Mouse (Mus musculus) layer of hippocampus, adult 2 months (tissue): ENCODE data around the gene Epc2. TPM values are rescaled to one million over a fixed set of nuclear protein-coding genes. Genes with fewer than 3 reads are reported as not detected.

Experiments used
- DNase-seq, 2 experiments: peaks; one replicate each; pipeline ENCODE4 v3.0.0; 2022; ENCODE audit warnings: low spot score in 2 of 2
- H3K27ac ChIP-seq: fragments of 200-600 bp; 2 replicates; pipeline ENCODE4 v1.8.1; 2022
- H3K4me3 ChIP-seq: fragments of 200-600 bp; 2 replicates; pipeline ENCODE4 v1.8.1; 2022; ENCODE audit warnings: mild to moderate bottlenecking
- CTCF ChIP-seq: fragments of 200-600 bp; conservative IDR thresholded peaks from 2 replicates; pipeline ENCODE4 v1.8.1; 2022; ENCODE audit warnings: antibody characterized with exemption, mild to moderate bottlenecking, moderate library complexity
- total RNA-seq, 2 experiments: library from RNA; stranded (reverse); gene quantifications; 2 replicates each; pipeline ENCODE4 v1.2.3; 2021

The Epc2 gene
- total RNA-seq, 2 experiments from 2014 or later, result 51.4 to 62.7 TPM

- Histone ChIP-seq H3K4me3 (no peak overlapping the region), H3K27ac (no peak overlapping the region)
- peak; percentile 71 for TF ChIP-seq CTCF
- no peak for DNase-seq
Measured at GRCm38 (mm10) chr2:49447586-49448475, 3.5 kb upstream of the Epc2 start.

- DNase-seq, result no peak
- peak overlapping the region; percentile 88 for H3K4me3 ChIP-seq
- no peak for TF ChIP-seq CTCF
- H3K27ac ChIP-seq, result peak overlapping the region; percentile 100
Measured at GRCm38 (mm10) chr2:49450467-49450866, 819 bp upstream of the Epc2 start.

DNA sequence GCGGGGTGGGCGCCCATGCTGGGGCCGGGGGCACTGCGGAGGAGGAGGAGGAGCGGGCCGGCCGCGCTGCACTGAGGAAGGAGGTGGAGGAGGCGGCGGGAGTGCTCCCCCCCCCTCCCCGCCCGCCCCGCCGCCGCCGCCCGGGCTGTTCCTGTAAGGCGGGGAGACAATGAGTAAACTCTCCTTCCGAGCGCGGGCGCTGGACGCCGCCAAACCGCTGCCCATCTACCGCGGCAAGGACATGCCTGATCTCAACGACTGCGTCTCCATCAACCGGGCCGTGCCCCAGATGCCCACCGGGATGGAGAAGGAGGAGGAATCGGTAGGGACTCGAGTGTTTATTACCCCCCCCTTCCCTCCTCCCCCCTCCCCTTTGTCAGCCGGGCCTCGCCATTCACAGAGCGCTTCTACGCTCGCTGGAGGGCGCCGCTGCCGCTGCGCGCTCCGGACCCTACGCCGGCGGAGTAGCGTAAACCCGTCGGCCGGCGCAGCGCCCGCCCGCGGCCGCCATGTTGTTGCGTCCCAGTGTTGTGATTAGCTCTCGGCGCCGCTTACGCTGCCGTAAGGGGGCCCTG is 438 bp downstream of the Epc2 start:
- peak; percentile 52 for TF ChIP-seq CTCF
- Histone ChIP-seq H3K4me3 (peak overlapping the region; percentile 88), H3K27ac (peak overlapping the region; percentile 100)
- DNase-seq, result peak; percentile 92 to 95

- Histone ChIP-seq H3K4me3 (peak overlapping the region; percentile 88), H3K27ac (peak overlapping the region; percentile 100)
- TF ChIP-seq CTCF, result no peak
- DNase-seq, result peak; percentile 55 to 84
Measured at GRCm38 (mm10) chr2:49452451-49453081, 1.3 kb downstream of the Epc2 start.

GRCm38 (mm10) chr2:49457797-49458196 is 6.5 kb downstream of the Epc2 start:
- no peak for DNase-seq
- Histone ChIP-seq H3K4me3 (no peak overlapping the region), H3K27ac (no peak overlapping the region)
- TF ChIP-seq CTCF, result peak; percentile 37; the same call in 1 of the 2 replicates

GRCm38 (mm10) chr2:49465672-49466222 is 14.5 kb downstream of the Epc2 start:
- Histone ChIP-seq H3K4me3 (no peak overlapping the region), H3K27ac (peak overlapping the region; percentile 8)
- DNase-seq, result peak in 1 of 2 experiments; percentile 25
- TF ChIP-seq CTCF, result no peak

DNA sequence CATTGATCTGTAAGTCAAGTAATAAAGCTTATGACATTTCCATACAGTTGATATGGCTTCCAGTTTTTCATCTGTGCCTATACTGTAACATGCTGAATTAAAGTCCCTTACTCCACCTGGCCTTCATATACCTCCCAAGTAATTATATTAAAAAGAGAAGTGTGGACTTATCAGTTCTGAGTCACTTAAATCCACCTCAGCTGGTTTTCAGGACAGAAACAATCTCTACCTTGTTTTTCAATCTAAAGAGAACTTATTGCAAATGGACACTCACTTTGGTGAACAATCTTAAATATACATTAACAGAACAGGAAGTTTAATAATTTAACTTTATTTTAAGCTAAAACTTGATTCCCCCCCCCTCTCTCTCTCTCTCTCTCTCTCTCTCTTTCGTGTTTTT is 15.8 kb downstream of the Epc2 start:
- Histone ChIP-seq H3K4me3 (no peak overlapping the region), H3K27ac (no peak overlapping the region)
- TF ChIP-seq CTCF, result no peak
- no peak for DNase-seq

GRCm38 (mm10) chr2:49471188-49471587 is 19.9 kb downstream of the Epc2 start:
- H3K4me3 ChIP-seq, result no peak overlapping the region
- no peak for TF ChIP-seq CTCF
- H3K27ac ChIP-seq, result no peak overlapping the region
- no peak for DNase-seq

DNA sequence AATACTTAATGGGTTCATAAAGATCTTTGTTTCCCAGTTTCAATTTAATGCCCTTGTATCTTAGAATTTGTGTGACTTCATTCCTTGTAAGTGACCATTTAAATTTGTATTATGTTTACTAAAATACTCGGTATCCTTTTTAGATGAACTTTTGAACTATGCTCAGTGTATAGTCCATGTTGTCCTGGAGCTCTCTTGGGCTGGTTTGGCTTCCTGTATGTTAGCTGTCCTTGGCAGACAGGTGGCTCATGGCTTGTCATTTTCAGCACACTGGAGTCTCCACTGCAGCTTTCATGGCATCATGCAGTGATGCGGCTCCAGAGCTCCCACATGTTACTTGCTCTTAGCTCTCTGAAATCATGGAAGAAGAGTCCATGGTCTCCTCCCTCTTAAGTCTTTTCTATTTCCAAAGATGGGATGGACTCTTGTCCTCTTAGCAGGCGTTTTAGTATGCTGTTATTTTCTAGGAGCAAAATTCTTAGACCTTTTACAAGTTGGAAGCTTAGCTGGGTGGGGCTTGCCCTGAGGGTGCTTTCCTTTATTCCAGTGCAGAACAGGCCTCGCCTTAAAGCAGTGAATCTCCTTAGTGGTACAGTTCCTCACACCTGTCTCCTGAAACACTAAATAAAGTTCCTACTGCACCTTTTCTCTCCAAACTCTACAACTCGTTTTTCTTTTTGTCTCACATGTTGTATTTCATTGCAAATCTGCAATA is 20.5 kb downstream of the Epc2 start:
- DNase-seq, result no peak
- Histone ChIP-seq H3K4me3 (no peak overlapping the region), H3K27ac (no peak overlapping the region)
- TF ChIP-seq CTCF, result no peak

DNA sequence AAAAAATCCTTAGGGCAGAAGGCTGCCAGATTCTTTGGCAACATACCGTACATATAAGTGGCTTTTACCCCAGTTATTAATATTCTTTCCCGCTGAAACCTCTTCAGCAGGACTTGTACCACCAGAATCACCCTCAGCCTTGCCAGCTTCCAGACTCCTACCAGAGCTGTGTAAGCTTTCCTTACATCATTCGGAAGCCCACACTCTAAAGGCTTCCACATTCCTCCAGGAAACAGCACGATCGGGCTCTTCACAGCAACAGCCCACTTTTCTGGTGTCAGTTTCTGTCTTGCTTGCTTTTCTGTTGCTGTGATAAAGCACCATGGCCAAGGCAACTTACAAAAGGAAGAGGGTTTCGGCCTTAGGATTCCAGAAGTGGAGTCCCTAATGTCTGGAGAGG is 21.2 kb downstream of the Epc2 start:
- DNase-seq, result no peak
- H3K27ac ChIP-seq, result no peak overlapping the region
- H3K4me3 ChIP-seq, result no peak overlapping the region
- no peak for TF ChIP-seq CTCF

- H3K4me3 ChIP-seq, result no peak overlapping the region
- TF ChIP-seq CTCF, result no peak
- H3K27ac ChIP-seq, result no peak overlapping the region
- DNase-seq, result no peak
Measured at GRCm38 (mm10) chr2:49482146-49482545, 30.9 kb downstream of the Epc2 start.

DNA sequence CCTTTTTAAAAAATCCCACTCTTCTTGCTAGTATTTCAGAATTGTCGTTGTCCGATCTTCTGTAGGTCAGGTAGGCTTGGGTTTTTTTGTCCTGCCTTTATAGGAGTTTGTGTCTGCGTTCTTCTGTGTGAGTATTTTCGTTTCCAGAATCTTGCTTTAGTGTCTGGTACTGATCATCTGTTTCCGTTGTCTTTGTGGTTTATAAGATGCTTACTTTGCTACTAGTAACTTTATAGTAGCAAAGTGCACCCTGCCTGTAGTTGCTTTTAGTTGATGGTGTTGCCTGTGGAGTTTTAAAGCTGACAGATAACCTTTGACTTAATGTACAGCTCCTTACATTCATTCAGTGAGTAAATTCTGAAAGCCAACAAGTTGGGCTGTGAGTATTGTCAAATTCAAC is 32.1 kb downstream of the Epc2 start:
- Histone ChIP-seq H3K4me3 (no peak overlapping the region), H3K27ac (no peak overlapping the region)
- DNase-seq, result no peak
- TF ChIP-seq CTCF, result no peak
